Mouse (Mus musculus) neural tube, embryonic 12.5 days (tissue): Measurements from ENCODE around the gene Rpl11. TPM values are rescaled to one million over a fixed set of nuclear protein-coding genes. Genes with fewer than 3 reads are reported as not detected.
A peak's percentile ranks its signal among the peaks of the same experiment; 100 is the strongest.

Source experiments
- ATAC-seq: fragments of 200-750 bp; cut with Nextera tagmentation; 2 replicates; pipeline ENCODE4 v1.8.0; 2017; ENCODE audit warnings: low read depth, mild to moderate bottlenecking, moderate TSS enrichment, moderate library complexity; ENCODE audit not compliant: low FRiP score
- H3K27ac ChIP-seq: fragments of 300-500 bp; sonication (generic); 2 replicates; pipeline ENCODE4 v1.5.1; 2016
- H3K27me3 ChIP-seq: fragments of 300-500 bp; sonication (generic); replicated peaks from 2 replicates; pipeline ENCODE4 v1.6.1; 2016; ENCODE audit warnings: mild to moderate bottlenecking
- H3K36me3 ChIP-seq: fragments of 300-500 bp; sonication (generic); 2 replicates; pipeline ENCODE4 v1.6.1; 2016; ENCODE audit warnings: mild to moderate bottlenecking
- H3K4me1 ChIP-seq: fragments of 300-500 bp; sonication (generic); 2 replicates; pipeline ENCODE4 v1.6.1; 2016
- H3K4me2 ChIP-seq: fragments of 300-500 bp; sonication (generic); replicated peaks from 2 replicates; pipeline ENCODE4 v1.6.1; 2016; ENCODE audit warnings: mild to moderate bottlenecking
- H3K4me3 ChIP-seq: fragments of 300-500 bp; sonication (generic); 2 replicates; pipeline ENCODE4 v1.5.1; 2016
- H3K9ac ChIP-seq: fragments of 300-500 bp; sonication (generic); 2 replicates; pipeline ENCODE4 v1.6.1; 2016; ENCODE audit warnings: mild to moderate bottlenecking
- H3K9me3 ChIP-seq: fragments of 300-500 bp; sonication (generic); 2 replicates; pipeline ENCODE4 v1.6.1; 2016; ENCODE audit warnings: mild to moderate bottlenecking
- WGBS: fragments of 180-500 bp; shearing (Covaris S2); methylation state at CpG from one replicate; pipeline ENCODE4 v1.1.7; 2016; 5-methylcytosine and 5-hydroxymethylcytosine counted together
- polyA plus RNA-seq: library from polyadenylated mRNA; unstranded; fragments of >200 nt; fragmentation: Nextera tagmentation; extraction: Ambion mirVana; gene quantifications from 2 replicates; pipeline ENCODE4 v1.2.1, GENCODE M21; 2016

Gene Rpl11
- polyA plus RNA-seq, 1 experiment from 2014 or later, result 294 TPM

DNA sequence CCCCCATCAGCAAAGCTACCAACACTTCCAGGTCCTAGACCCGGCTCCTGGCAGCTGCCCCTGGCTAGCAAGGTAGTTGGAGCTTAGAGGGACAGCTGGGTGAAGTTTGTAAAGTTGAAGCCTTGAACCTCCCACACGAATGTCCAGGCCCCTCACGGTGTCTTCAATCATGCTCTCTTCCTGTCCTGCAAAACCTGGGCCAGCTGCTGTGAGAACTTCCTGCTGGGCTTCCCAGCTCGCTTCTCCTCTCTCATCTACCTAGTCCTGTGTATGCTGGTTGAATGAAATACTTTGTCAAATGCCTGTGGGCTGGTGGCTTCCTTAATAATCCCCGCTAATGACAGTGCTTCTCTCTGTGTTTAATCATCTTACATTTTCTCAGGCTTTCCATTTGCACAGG, 35.1 kb upstream of the Rpl11 start:
- no peak for ATAC-seq
- no peak overlapping the region for H3K4me3 ChIP-seq
- 78% methylated on average over 5 of the region's 5 CpGs for WGBS
- H3K36me3 ChIP-seq, result no peaks in the 10 kb centered on the region
- H3K27ac ChIP-seq, result no peak overlapping the region
- H3K4me1 ChIP-seq, result peaks cover 8% of the 10 kb centered on the region
- H3K4me2 ChIP-seq, result no peak overlapping the region
- no peaks in the 10 kb centered on the region for H3K9me3 ChIP-seq
- H3K27me3 ChIP-seq, result no peaks in the 10 kb centered on the region
- no peak overlapping the region for H3K9ac ChIP-seq

DNA sequence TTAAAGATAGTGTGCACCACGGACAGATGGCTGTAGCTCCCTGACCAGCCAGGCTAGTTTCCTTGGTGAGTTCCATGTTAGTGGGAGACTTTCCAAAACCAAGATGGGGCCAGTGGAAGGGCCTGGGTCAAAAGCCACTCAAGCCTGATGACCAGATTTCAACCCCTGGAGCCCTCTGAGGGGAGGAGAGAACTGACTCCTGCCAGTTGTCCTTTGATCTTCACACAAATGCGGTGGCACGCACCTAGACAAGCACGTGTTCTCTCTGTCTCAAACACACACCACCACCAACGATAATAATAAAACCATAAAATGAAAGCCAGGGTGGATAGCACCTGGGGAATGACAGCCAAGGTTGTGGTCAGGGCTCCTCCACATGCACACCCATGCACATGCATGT, 34.0 kb upstream of the Rpl11 start:
- Histone ChIP-seq H3K36me3 (no peaks in the 10 kb centered on the region), H3K4me1 (peaks cover 8% of the 10 kb centered on the region), H3K27me3 (peaks cover 4% of the 10 kb centered on the region), H3K9ac (no peak overlapping the region), H3K4me3 (no peak overlapping the region), H3K27ac (no peak overlapping the region), H3K4me2 (no peak overlapping the region), H3K9me3 (no peaks in the 10 kb centered on the region)
- 89% methylated on average over 5 of the region's 5 CpGs for WGBS
- no peak for ATAC-seq

DNA sequence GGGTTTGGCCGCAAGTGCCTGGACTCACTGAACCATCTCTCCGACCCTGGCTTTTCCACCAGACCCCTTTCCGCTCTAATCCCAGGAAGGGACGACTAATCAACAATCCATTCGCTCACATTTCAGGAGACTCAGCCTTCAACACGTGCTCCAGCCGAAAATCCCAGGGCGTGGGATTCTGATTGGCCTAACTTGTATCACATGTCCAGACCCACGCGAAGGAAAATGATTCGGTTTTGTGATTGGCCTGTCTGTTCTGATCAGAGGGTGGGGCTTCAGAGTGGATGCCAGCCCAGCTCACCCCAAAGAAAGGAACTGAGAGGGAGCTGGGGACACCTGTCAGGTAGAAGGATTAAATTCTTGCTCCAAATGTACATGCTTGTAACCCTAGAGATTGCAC, 31.6 kb upstream of the Rpl11 start:
- Histone ChIP-seq H3K27ac (no peak overlapping the region), H3K4me3 (no peak overlapping the region), H3K9ac (no peak overlapping the region), H3K4me2 (no peak overlapping the region), H3K4me1 (peaks cover 19% of the 10 kb centered on the region), H3K36me3 (no peaks in the 10 kb centered on the region), H3K9me3 (no peaks in the 10 kb centered on the region), H3K27me3 (peaks cover 29% of the 10 kb centered on the region)
- WGBS, result 95% methylated on average over 11 of the region's 11 CpGs
- ATAC-seq, result no peak

DNA sequence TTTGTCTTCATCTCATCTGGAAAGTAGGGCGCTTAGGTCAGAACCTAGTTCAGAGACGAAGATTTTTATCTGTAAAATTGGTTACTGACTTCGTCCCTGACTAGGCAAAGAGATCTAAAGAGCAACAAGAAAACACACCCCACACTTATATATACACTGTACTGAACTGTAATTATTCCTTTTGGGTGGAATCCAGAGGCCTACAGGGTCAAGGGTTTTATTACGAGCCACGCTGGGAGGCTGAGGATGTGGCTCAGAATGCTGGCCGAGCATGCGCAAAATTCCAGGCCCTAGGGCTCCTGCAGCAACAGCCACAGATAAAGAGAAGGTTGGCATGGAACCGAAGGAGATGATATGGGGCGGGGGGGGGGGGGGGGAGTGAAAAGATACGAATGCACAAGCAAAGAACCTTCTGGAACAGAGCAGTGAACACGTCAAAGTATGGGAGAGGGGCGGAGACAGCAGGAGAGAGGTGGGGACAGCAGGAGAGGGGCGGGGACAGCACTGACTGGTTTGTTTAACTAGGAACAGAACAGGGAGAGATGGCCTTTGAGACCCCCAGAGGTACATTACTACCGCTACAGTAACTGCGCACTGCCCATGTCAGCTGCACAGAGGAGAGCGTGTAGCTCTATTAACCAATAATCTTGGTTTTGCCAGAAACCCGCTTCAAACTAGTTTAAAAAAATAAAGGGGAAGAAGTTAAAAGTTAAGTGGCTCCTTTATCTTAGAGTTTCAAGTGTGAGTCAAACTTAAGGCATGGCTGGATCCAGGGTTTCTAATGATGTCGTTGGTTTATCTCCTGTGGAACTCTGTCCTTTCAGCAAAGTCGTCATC, 30.3 kb upstream of the Rpl11 start:
- Histone ChIP-seq H3K4me1 (peaks cover 11% of the 10 kb centered on the region), H3K9me3 (no peaks in the 10 kb centered on the region), H3K36me3 (no peaks in the 10 kb centered on the region), H3K27ac (no peak overlapping the region), H3K4me2 (no peak overlapping the region), H3K9ac (no peak overlapping the region), H3K27me3 (peaks cover 32% of the 10 kb centered on the region), H3K4me3 (no peak overlapping the region)
- 84% methylated on average over 17 of the region's 19 CpGs for WGBS
- ATAC-seq, result no peak

DNA sequence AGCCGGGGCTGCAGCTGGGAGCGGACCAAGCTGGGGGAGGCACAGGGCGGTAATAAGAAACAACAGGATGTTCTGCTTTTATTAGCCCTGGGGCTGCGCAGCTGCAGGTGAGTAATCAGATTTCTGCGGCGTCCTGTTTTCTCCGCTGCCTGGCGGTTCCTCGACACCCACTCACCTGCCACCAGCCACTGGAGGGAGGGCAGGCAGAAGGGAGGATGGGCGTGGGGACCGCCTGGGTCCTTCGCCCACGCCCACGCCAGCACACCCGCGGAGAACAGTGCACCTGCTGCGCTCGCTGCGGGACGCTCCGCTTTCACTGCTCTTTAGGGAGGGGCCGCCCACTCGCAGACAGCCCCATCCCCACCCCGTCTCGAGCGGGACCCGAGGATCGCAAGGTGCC, 28.5 kb upstream of the Rpl11 start:
- Histone ChIP-seq H3K4me2 (peak overlapping the region; percentile 59), H3K4me1 (peaks cover 11% of the 10 kb centered on the region), H3K27ac (no peak overlapping the region), H3K9me3 (no peaks in the 10 kb centered on the region), H3K9ac (peak overlapping the region; percentile 44), H3K36me3 (no peaks in the 10 kb centered on the region), H3K27me3 (peaks cover 32% of the 10 kb centered on the region), H3K4me3 (peak overlapping the region; percentile 18)
- no peak for ATAC-seq
- WGBS, result 5% methylated on average over 28 of the region's 28 CpGs

DNA sequence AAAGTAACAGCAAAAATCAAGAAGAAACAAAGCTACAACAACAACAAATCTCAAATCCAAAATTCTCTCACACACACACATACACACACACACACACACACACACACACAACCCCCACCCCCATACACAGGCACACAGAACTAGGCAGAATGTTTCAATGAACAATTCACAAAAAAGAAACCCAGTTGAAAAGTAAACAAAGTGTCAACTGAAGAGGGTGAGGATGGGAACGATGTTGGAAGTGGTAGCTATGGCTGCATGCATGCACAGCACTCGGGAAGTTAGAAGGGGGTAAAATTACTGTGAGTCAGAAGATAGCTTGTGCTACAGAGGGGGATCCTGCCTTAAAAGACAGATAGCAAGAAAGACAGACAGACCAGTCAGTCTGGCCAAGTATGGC, 25.4 kb upstream of the Rpl11 start:
- no peak overlapping the region for H3K27ac ChIP-seq
- H3K9ac ChIP-seq, result no peak overlapping the region
- H3K4me3 ChIP-seq, result no peak overlapping the region
- H3K27me3 ChIP-seq, result peaks cover 32% of the 10 kb centered on the region
- H3K4me1 ChIP-seq, result peaks cover 11% of the 10 kb centered on the region
- no peak for ATAC-seq
- WGBS, result 78% methylated on average over 2 of the region's 2 CpGs
- no peak overlapping the region for H3K4me2 ChIP-seq
- no peaks in the 10 kb centered on the region for H3K36me3 ChIP-seq
- H3K9me3 ChIP-seq, result no peaks in the 10 kb centered on the region

DNA sequence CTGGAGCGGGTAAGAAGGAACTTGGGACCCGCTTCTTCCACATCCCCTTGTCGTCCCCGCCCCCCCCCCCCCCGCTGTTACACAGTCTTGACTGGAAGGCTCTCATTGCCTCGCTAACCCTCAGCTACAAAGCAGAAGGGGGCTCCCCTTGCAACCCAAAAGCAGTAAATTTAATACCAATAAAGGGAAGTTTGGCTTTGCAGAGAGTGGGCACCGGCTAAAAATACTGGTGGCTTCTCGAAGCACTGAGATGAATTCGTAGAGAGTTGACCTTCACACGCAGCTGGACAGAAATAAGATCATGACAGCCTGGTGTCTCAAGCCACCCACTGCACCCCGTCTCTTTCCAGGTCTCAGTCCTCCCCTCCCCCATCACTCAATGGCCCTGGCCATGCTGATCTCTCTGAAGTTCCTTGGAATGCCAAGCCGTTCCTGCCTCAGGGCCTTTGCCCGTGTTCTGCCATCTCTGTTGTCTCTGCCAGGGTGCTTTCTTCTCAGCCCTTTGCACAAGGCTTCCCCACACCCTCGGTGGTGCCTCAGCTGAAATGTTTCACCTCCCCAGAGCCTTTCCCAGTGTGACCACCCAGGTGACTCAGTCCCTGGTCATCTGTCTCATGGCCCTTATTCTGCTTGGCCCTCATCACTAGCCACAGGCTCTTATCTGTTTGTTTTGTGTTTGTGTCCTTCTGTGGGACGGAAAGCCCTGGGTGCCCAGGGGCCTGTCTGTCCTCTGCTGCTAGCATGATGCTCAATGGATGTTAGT, 23.7 kb upstream of the Rpl11 start:
- H3K9ac ChIP-seq, result no peak overlapping the region
- no peaks in the 10 kb centered on the region for H3K36me3 ChIP-seq
- peaks cover 8% of the 10 kb centered on the region for H3K4me1 ChIP-seq
- H3K4me3 ChIP-seq, result no peak overlapping the region
- no peak overlapping the region for H3K27ac ChIP-seq
- 62% methylated on average over 15 of the region's 15 CpGs for WGBS
- peaks cover 25% of the 10 kb centered on the region for H3K27me3 ChIP-seq
- no peak for ATAC-seq
- H3K4me2 ChIP-seq, result no peak overlapping the region
- H3K9me3 ChIP-seq, result no peaks in the 10 kb centered on the region

DNA sequence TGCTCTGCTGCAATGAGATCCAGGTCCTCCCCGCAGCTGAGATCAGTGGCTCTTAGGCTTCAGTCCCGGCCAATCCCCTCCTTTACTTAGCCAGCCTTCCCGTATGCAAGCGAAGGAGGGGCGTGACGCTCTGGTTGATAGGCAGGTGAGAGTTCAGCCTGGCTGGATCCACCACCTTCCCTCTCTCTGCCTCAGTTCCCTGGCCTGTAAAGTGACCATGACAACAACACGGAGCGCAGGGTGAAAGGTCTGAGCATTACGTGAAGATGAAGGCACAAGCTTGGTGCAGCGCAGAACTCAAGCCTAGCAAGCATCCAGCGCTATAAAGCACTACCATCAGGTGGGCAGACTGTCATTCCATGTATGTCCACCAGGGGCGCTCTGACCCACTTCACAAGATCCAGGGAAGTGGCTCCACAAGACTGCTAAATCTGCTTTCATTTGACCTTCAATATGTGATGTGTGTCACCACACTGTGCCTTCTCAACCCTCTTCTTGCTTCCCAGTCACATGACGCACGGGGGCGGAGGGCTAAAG, 18.0 kb upstream of the Rpl11 start:
- no peak overlapping the region for H3K27ac ChIP-seq
- H3K27me3 ChIP-seq, result 0 out of 2 replicates have a peak, but pooled peaks cover 3% of the 10 kb centered on the region
- no peak overlapping the region for H3K9ac ChIP-seq
- 0 out of 2 replicates have a peak overlapping the region, but pooled peaks have one; percentile 16 for H3K4me2 ChIP-seq
- H3K4me3 ChIP-seq, result no peak overlapping the region
- peaks cover 10% of the 10 kb centered on the region; the same call in 1 of the 2 replicates for H3K4me1 ChIP-seq
- 4% methylated on average over 15 of the region's 15 CpGs for WGBS
- H3K36me3 ChIP-seq, result no peaks in the 10 kb centered on the region
- ATAC-seq, result no peak
- no peaks in the 10 kb centered on the region for H3K9me3 ChIP-seq

DNA sequence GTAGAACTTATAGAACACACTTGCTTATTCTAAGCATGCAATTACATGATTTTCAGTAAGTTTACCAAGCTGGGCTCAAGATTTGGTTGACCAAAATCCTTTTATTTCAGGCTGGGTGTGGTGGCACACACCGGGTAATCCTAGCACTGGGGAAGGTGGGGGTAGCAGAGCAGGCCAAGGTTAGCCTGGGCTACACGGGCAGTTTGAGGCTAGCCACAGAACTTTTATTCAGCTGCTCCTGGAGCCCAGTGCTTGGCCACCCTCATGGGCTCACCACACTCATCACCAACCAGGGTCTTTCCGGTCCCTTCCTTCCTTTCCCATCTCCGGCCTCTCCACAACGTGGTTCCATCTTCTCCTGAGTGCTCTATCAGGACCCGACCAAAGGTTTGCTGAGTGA, 17.4 kb upstream of the Rpl11 start:
- H3K27me3 ChIP-seq, result 0 out of 2 replicates have a peak, but pooled peaks cover 3% of the 10 kb centered on the region
- H3K9ac ChIP-seq, result no peak overlapping the region
- H3K4me1 ChIP-seq, result peaks cover 10% of the 10 kb centered on the region; the same call in 1 of the 2 replicates
- no peak overlapping the region for H3K27ac ChIP-seq
- ATAC-seq, result no peak
- 66% methylated on average over 6 of the region's 6 CpGs for WGBS
- H3K4me3 ChIP-seq, result no peak overlapping the region
- H3K36me3 ChIP-seq, result no peaks in the 10 kb centered on the region
- H3K9me3 ChIP-seq, result no peaks in the 10 kb centered on the region
- H3K4me2 ChIP-seq, result no peak overlapping the region

DNA sequence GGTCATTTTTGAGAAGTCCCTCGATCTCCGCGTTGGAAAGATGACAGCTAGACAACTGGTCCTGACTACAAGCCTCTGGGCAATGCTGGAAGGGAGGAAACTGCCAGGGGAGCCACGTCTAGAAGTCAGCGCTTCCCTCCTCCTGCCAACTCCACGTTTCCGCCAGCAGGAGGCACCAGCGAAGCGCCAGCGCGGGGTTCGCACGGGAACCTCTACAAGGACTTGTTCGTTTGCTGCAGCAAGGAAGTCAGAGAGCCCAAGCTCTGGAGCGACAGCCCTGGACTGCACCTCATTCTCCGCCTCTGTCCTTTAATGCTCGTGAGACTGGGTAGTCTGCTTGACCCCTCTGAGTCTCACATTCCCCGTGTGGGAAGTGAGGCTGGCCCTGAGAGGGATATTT, 16.7 kb upstream of the Rpl11 start:
- 0 out of 2 replicates have a peak, but pooled peaks cover 3% of the 10 kb centered on the region for H3K27me3 ChIP-seq
- peaks cover 10% of the 10 kb centered on the region; the same call in 1 of the 2 replicates for H3K4me1 ChIP-seq
- H3K36me3 ChIP-seq, result no peaks in the 10 kb centered on the region
- H3K9me3 ChIP-seq, result no peaks in the 10 kb centered on the region
- ATAC-seq, result peak; percentile 50; the same call in 1 of the 2 replicates
- H3K9ac ChIP-seq, result no peak overlapping the region
- no peak overlapping the region for H3K4me3 ChIP-seq
- peak overlapping the region; percentile 30; the same call in 1 of the 2 replicates for H3K4me2 ChIP-seq
- H3K27ac ChIP-seq, result no peak overlapping the region
- 2% methylated on average over 18 of the region's 18 CpGs for WGBS

DNA sequence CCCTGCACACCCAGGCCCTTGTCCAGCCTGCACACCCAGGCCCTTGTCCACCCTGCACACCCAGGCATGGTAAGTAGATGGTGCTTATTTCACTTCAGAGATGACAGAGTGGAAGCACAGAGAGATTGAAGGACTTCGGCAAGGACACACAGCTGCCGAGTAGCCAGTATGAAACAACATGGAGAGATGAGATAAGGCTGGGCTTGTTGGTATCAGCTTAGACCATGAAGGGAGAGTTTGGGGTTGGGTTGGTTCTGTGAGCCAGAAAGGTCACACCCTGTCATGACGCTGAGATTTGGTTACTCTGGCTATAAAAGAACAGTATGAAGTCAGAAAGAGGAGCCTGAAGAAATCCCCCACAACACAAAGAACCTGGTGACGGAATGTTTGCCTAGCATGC, 16.1 kb upstream of the Rpl11 start:
- H3K36me3 ChIP-seq, result no peaks in the 10 kb centered on the region
- H3K9ac ChIP-seq, result no peak overlapping the region
- H3K4me2 ChIP-seq, result no peak overlapping the region
- no peak overlapping the region for H3K27ac ChIP-seq
- H3K9me3 ChIP-seq, result no peaks in the 10 kb centered on the region
- peaks cover 10% of the 10 kb centered on the region; the same call in 1 of the 2 replicates for H3K4me1 ChIP-seq
- 0 out of 2 replicates have a peak, but pooled peaks cover 3% of the 10 kb centered on the region for H3K27me3 ChIP-seq
- 73% methylated on average over 4 of the region's 4 CpGs for WGBS
- H3K4me3 ChIP-seq, result no peak overlapping the region
- no peak for ATAC-seq

DNA sequence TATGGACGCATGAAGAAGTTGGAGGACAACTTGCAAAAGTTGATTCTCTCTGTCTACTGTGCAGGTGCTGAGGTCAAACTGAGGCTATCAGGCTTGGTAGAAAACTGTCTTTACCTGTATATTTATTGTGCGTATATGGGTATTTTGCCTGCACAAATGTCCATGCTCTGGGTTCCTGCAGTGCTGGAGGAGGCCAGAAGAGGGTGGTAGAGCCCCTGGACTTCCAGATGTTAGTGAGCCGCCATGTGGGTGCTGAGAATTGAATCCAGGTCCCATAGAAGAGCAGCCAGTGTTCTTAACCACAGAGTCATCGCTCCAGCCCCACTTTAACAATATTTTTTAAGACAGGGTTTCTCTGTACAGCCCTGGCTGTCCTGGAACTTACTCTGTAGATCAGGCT, 9.9 kb upstream of the Rpl11 start:
- no peaks in the 10 kb centered on the region for H3K27me3 ChIP-seq
- H3K4me3 ChIP-seq, result no peak overlapping the region
- H3K9me3 ChIP-seq, result no peaks in the 10 kb centered on the region
- H3K27ac ChIP-seq, result no peak overlapping the region
- WGBS, result 92% methylated on average over 4 of the region's 4 CpGs
- no peaks in the 10 kb centered on the region for H3K36me3 ChIP-seq
- ATAC-seq, result no peak
- H3K4me1 ChIP-seq, result no peaks in the 10 kb centered on the region
- H3K4me2 ChIP-seq, result no peak overlapping the region
- H3K9ac ChIP-seq, result no peak overlapping the region
